Mouse (Mus musculus): ENCODE results near the gene Selenop. TPM values are rescaled to one million over a fixed set of nuclear protein-coding genes. Genes with fewer than 3 reads are reported as not detected.

The Selenop gene
- polyA plus RNA-seq, 1 experiment from 2014 or later: 2,243 TPM

- no peak for ATAC-seq
- Histone ChIP-seq H3K9ac (ENCODE audit: low read depth, low read length) (no peak overlapping the region), H3K4me3 (ENCODE audit: low read depth, low read length) (no peak overlapping the region), H3K27me3 (replicated peaks; ENCODE audit: control insufficient read depth, insufficient read depth, low read length) (no peaks in the 10 kb centered on the region), H3K36me3 (ENCODE audit: control insufficient read depth, insufficient read depth) (no peaks in the 10 kb centered on the region), H3K27ac (ENCODE audit: low read depth, low read length) (no peak overlapping the region), H3K4me1 (replicated peaks; ENCODE audit: control insufficient read depth, insufficient read depth, low read length) (no peaks in the 10 kb centered on the region), H3K4me2 (replicated peaks; ENCODE audit: low read depth) (no peak overlapping the region), H3K9me3 (ENCODE audit: control insufficient read depth) (no peaks in the 10 kb centered on the region)
- WGBS: 94% methylated on average over 4 of the region's 4 CpGs
- no peak for TF ChIP-seq CTCF (IDR thresholded peaks at IDR 0.05; ENCODE audit: low read depth)
These were observed 4.1 kb upstream of the Selenop start for GRCm38 (mm10) chr15:3264293-3264692.

GRCm38 (mm10) chr15:3264828-3265227 lies 3.5 kb upstream of the Selenop start:
- WGBS: 79% methylated on average over 1 of the region's 1 CpGs
- 0 out of 2 replicates have a peak, but pooled peaks cover 1% of the 10 kb centered on the region for H3K4me1 ChIP-seq (replicated peaks; ENCODE audit: control insufficient read depth, insufficient read depth, low read length)
- no peak for TF ChIP-seq CTCF (IDR thresholded peaks at IDR 0.05; ENCODE audit: low read depth)
- H3K36me3 ChIP-seq (ENCODE audit: control insufficient read depth, insufficient read depth): no peaks in the 10 kb centered on the region
- H3K4me3 ChIP-seq (ENCODE audit: low read depth, low read length): no peak overlapping the region
- no peak for ATAC-seq
- no peak overlapping the region for H3K4me2 ChIP-seq (replicated peaks; ENCODE audit: low read depth)
- H3K27ac ChIP-seq (ENCODE audit: low read depth, low read length): no peak overlapping the region
- H3K27me3 ChIP-seq (replicated peaks; ENCODE audit: control insufficient read depth, insufficient read depth, low read length): no peaks in the 10 kb centered on the region
- no peak overlapping the region for H3K9ac ChIP-seq (ENCODE audit: low read depth, low read length)
- no peaks in the 10 kb centered on the region for H3K9me3 ChIP-seq (ENCODE audit: control insufficient read depth)

GRCm38 (mm10) chr15:3269496-3269895 lies 1.1 kb downstream of the Selenop start:
- no peak for TF ChIP-seq CTCF (IDR thresholded peaks at IDR 0.05; ENCODE audit: low read depth)
- no peak overlapping the region for H3K4me3 ChIP-seq (ENCODE audit: low read depth, low read length)
- H3K9ac ChIP-seq (ENCODE audit: low read depth, low read length): no peak overlapping the region
- no peak for ATAC-seq
- H3K36me3 ChIP-seq (ENCODE audit: control insufficient read depth, insufficient read depth): peaks cover 4% of the 10 kb centered on the region
- 0 out of 2 replicates have a peak, but pooled peaks cover 5% of the 10 kb centered on the region for H3K4me1 ChIP-seq (replicated peaks; ENCODE audit: control insufficient read depth, insufficient read depth, low read length)
- peak overlapping the region; percentile 63; the same call in 1 of the 2 replicates for H3K4me2 ChIP-seq (replicated peaks; ENCODE audit: low read depth)
- WGBS: 44% methylated on average over 4 of the region's 4 CpGs
- peak overlapping the region; percentile 89; the same call in 1 of the 2 replicates for H3K27ac ChIP-seq (ENCODE audit: low read depth, low read length)
- no peaks in the 10 kb centered on the region for H3K27me3 ChIP-seq (replicated peaks; ENCODE audit: control insufficient read depth, insufficient read depth, low read length)
- H3K9me3 ChIP-seq (ENCODE audit: control insufficient read depth): no peaks in the 10 kb centered on the region

DNA sequence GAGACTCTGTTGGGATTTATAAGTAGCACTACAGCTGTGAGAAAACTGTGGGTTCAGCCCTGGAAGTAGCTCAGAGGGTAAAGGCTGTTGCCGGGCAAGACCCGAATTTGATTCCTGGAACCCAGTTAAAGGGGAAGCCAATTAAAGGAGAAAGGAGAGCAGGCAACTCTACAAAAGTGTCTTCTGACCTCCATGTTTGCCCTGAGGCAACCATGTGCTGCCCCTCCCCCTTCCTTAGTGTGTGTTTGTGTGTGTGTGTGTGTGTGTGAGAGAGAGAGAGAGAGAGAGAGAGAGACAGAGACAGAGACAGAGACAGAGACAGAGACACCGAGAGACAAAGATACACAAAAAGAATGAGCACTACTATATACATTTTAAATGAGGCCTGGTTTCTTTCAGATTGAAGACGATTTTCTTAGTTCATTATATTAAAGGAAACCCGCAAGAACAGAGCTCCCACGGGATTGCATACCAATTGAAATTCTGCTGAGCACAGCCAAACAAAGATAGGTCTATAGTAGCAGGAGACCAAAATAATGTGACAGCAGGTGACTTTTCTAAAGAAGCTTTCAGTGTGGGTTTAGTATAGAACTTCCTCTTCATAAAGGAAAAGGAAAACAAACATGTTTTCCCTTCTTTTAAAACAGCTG lies 1.8 kb downstream of the Selenop start:
- peak overlapping the region; percentile 63 for H3K4me2 ChIP-seq (replicated peaks; ENCODE audit: low read depth)
- peak overlapping the region; percentile 51 for H3K4me3 ChIP-seq (ENCODE audit: low read depth, low read length)
- ATAC-seq: no peak; the same call in 1 of the 2 replicates
- H3K36me3 ChIP-seq (ENCODE audit: control insufficient read depth, insufficient read depth): peaks cover 6% of the 10 kb centered on the region
- no peak for TF ChIP-seq CTCF (IDR thresholded peaks at IDR 0.05; ENCODE audit: low read depth)
- H3K27me3 ChIP-seq (replicated peaks; ENCODE audit: control insufficient read depth, insufficient read depth, low read length): no peaks in the 10 kb centered on the region
- peak overlapping the region; percentile 35 for H3K9ac ChIP-seq (ENCODE audit: low read depth, low read length)
- H3K4me1 ChIP-seq (replicated peaks; ENCODE audit: control insufficient read depth, insufficient read depth, low read length): 0 out of 2 replicates have a peak, but pooled peaks cover 5% of the 10 kb centered on the region
- WGBS: 17% methylated on average over 6 of the region's 6 CpGs
- H3K27ac ChIP-seq (ENCODE audit: low read depth, low read length): peak overlapping the region; percentile 89
- no peaks in the 10 kb centered on the region for H3K9me3 ChIP-seq (ENCODE audit: control insufficient read depth)

- Histone ChIP-seq H3K9ac (ENCODE audit: low read depth, low read length) (peak overlapping the region; percentile 35), H3K36me3 (ENCODE audit: control insufficient read depth, insufficient read depth) (peaks cover 10% of the 10 kb centered on the region), H3K27me3 (replicated peaks; ENCODE audit: control insufficient read depth, insufficient read depth, low read length) (no peaks in the 10 kb centered on the region), H3K4me3 (ENCODE audit: low read depth, low read length) (peak overlapping the region; percentile 51), H3K4me1 (replicated peaks; ENCODE audit: control insufficient read depth, insufficient read depth, low read length) (0 out of 2 replicates have a peak, but pooled peaks cover 5% of the 10 kb centered on the region), H3K9me3 (ENCODE audit: control insufficient read depth) (no peaks in the 10 kb centered on the region), H3K27ac (ENCODE audit: low read depth, low read length) (peak overlapping the region; percentile 89), H3K4me2 (replicated peaks; ENCODE audit: low read depth) (peak overlapping the region; percentile 63)
- ATAC-seq: peak; percentile 95
- WGBS: 1% methylated on average over 12 of the region's 12 CpGs
- TF ChIP-seq CTCF (IDR thresholded peaks at IDR 0.05; ENCODE audit: low read depth): no peak
These were observed 2.3 kb downstream of the Selenop start for GRCm38 (mm10) chr15:3270646-3271077.

DNA sequence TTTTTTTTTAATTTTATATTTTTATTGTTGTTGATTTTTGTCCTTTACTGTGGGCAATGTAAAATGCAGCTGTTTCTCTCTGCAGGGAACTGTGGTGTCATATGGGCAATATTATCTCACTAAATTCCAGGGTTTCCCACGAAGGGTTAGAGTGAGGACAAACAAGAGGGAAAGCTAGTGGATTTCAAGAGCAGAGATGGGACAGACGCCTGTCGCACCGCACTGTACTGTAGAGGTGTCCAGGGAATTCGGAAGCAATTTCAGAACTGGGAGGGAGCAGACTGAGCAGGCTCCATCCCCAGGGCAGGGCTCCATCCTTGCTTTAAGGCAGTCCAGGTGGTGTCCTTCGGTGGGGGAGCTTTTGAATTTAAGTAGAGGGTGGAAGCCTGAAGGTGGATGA lies 2.9 kb downstream of the Selenop start:
- H3K4me1 ChIP-seq (replicated peaks; ENCODE audit: control insufficient read depth, insufficient read depth, low read length): 0 out of 2 replicates have a peak, but pooled peaks cover 5% of the 10 kb centered on the region
- H3K4me2 ChIP-seq (replicated peaks; ENCODE audit: low read depth): peak overlapping the region; percentile 63
- H3K9ac ChIP-seq (ENCODE audit: low read depth, low read length): peak overlapping the region; percentile 63
- peak overlapping the region; percentile 51 for H3K4me3 ChIP-seq (ENCODE audit: low read depth, low read length)
- ATAC-seq: peak; percentile 25
- no peaks in the 10 kb centered on the region for H3K27me3 ChIP-seq (replicated peaks; ENCODE audit: control insufficient read depth, insufficient read depth, low read length)
- peak overlapping the region; percentile 83; the same call in 1 of the 2 replicates for H3K27ac ChIP-seq (ENCODE audit: low read depth, low read length)
- WGBS: 14% methylated on average over 6 of the region's 6 CpGs
- H3K36me3 ChIP-seq (ENCODE audit: control insufficient read depth, insufficient read depth): peaks cover 16% of the 10 kb centered on the region
- H3K9me3 ChIP-seq (ENCODE audit: control insufficient read depth): no peaks in the 10 kb centered on the region
- TF ChIP-seq CTCF (IDR thresholded peaks at IDR 0.05; ENCODE audit: low read depth): no peak
